Mouse (Mus musculus) ovary, postnatal 10 days (tissue): Measurements from ENCODE around the gene Tktl1.
"Not testable (repeated sequence)": the region's sequence is repeated elsewhere in the genome, so short reads cannot be mapped to it uniquely, and the experiment has no call there.

ENCODE experiments used
- DNase-seq: peaks from one replicate; pipeline ENCODE4 v3.0.0; 2022; ENCODE audit warnings: low spot score

The Tktl1 gene

GRCm38 (mm10) chrX:74176959-74177358 lies at the start of gene Tktl1:
Gene Tktl1, plus strand, starts transcription at chrX:74177259.
- DNase-seq, result no peak

GRCm38 (mm10) chrX:74135263-74135662 lies 41.8 kb upstream of the Tktl1 start, which contains the start of gene Mecp2:
Gene Mecp2, minus strand, starts transcription at chrX:74135363.
- not testable (repeated sequence) for DNase-seq

DNA sequence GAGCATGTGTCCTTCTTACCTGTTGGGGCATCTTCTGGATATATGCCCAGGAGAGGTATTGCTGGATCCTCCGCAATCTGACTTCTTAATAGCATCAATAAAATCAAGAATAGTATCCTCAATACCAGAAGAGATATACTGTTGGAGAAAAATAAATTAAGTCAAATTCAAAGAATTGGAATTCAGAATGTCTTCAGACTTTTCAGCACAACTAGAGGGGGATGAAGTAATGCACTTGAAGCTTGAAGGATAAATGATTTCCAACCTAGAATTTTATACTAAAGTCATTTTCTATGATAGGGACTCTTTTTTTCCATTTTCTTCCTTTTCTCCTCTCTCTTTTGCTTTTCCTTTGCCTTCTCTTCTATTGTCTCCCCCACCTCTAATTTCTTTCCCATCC lies 9.3 kb upstream of the Tktl1 start, which contains the start of gene Tex28:
Gene Tex28 (minus strand): TSS at position 101 of the 400 bp plus-strand sequence.
- DNase-seq, result no peak

DNA sequence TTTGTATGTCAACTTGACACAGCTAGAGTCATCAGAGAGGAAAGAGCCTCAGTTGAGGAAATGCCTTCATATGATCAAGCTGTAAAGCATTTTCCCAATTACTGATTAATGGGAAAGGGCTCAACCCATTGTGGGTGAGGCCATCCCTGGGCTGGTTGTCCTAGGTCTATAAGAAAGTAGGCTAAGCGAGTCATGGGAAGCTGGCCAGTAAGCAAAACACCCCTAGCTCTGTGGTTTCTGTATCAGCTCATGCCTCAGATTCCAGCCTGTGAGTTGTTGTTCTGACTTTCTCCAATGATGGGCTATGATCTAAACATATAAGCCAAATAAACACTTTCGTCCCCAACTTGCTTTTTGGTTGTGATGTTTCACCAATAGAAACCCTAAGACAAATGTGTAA lies 26.5 kb downstream of the Tktl1 start:
- no peak for DNase-seq

DNA sequence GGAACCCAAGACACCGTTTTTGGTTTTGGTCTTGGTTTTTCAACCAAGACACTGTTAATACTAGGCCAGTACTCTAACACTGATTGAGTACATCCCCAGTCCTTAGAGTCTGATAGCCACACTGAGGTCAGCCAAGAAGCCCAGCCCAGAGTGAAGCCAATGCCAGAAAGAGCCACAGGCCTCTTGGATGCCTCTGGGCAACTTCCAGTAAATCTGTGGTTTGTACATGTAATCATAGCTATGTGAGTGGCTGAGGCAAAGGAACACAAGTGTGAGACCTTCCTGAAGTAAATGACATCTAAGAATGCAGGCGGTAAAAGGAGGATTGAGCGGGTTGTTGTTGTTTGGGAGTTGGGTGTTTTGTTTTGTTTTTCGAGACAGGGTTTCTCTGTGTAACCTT lies 41.4 kb downstream of the Tktl1 start:
- no peak for DNase-seq

GRCm38 (mm10) chrX:74219449-74219848 lies 42.4 kb downstream of the Tktl1 start:
- no peak for DNase-seq

- DNase-seq, result not testable (repeated sequence)
Measured at GRCm38 (mm10) chrX:74220099-74220498, 43.0 kb downstream of the Tktl1 start.

DNA sequence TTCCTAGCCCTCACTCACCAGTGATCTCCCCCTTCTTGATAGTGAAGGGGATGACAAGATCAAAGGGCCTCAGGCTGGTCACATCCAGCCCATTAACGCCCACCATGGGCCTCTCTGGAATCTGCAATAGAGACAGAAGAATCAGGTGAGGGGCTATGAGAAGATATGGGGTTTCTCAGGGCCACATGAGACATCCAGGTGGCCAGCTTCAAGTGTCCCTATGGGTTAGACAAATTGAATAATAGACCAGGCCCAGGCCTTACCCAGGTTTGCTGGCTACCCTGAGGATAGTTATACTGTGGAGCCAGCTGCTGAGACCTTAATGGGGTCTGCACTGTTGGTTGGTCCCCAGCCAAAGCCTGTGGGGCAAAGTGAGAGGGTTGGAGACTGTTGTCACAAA lies 53.0 kb downstream of the Tktl1 start:
- no peak for DNase-seq

DNA sequence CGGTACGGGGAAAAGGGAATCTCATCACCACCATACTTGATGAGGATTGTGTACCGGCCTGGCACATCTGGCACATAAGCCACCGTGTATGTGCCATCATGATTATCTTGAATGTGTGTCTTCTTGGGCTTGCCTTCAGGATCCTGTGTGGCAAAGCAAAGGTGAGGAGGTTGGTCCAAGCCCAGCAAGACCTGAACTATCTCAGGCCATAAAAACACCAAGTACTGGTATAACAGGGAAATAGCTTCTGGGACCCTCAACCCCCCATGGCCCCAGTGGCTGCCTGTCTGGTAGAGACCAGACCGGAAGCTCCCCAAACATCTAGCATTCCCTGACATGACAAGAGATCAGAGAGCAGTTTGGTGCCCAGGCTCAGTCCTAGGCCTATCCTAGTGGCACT lies 56.1 kb downstream of the Tktl1 start:
- DNase-seq, result no peak

DNA sequence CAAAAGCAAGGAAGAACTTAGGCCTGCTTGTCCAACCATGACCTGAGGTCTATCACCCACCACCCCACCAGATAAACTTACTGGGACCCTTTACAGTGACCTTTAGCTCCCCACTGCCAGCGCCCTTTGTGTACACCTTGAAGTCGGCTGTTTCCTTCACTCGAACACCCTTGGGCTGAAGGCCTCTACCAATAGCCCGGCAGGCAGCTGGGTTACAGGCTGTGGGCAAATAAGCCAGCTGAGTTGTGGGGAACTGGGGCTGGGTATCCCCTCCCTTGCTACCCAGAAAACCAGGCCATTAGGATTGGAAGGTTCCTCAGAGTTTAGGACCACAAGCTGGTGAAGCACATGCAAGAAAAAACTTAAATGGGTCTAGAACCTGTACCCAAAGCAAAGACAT lies 63.3 kb downstream of the Tktl1 start:
- DNase-seq, result no peak

GRCm38 (mm10) chrX:74243396-74243795 lies 66.3 kb downstream of the Tktl1 start:
- DNase-seq, result no peak

DNA sequence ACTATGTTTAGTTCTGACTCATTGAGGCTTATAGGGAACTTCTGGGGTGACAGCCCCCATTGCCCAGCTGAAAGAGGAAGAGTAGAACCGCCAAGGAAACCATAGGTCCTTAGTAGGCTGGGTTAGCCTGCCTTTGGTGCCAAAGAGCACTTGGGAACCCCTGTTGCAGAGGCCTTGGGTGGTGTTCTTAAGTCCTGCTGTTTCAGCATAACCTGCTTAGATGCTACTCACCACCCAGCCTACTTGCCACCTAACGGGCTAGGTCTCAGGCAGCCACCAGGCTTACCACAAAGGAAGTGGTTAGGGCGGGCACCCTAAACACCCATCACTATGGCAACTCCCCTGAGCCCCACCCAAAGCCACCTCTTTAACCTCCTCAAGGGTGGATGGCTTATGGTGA lies 66.7 kb downstream of the Tktl1 start:
- DNase-seq, result no peak

DNA sequence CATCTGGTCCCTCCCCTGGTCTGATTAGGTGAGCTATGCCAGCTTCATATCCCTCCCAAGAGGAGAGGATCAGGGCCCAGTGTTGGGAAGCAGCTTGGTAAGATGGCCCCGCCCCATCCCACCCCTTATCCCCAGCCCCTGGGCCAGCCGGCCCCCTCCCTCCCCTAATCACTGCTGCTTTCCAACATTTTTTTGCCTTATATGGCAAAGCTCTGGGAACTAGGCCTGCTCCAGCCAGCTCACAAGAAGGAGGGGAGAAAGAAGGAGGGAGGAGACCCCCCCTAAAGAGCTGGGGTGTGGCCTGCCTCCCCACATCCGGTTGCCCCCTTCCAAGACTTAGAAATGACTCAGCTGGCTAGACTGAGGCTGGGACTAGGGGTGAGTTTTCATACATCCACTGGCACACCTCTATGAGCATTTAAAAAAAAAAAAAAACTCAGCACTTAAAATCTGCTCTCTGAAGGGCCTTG lies 67.6 kb downstream of the Tktl1 start:
- no peak for DNase-seq

GRCm38 (mm10) chrX:74245107-74245506 lies 68.0 kb downstream of the Tktl1 start:
- DNase-seq, result no peak

GRCm38 (mm10) chrX:74245687-74246086 lies 68.6 kb downstream of the Tktl1 start:
- peak; percentile 57 for DNase-seq

DNA sequence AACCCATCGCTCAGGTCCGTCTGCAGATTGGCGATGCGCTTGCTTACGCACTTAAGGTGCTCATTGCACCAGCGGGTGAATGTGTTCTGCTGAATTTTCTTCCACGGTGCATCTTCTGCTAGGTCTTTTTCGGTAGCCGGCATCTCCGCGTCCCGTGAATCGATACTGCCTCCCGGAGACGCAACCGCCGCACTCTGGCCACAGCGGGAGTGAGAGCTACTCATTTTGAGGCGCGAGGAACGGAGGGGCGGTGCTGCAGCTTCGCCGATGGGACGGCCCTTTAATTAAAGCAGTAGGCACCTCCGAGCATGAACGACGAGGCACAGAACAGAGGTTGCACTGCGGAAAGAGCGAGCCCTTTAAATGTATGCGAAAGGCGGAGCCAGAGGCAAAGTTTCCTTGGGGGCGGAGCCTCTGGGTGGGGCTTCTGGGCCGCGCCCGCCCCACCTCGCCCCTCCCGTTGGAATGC lies 69.2 kb downstream of the Tktl1 start:
- DNase-seq, result peak; percentile 63

GRCm38 (mm10) chrX:74246693-74247092 lies 69.6 kb downstream of the Tktl1 start:
- no peak for DNase-seq

GRCm38 (mm10) chrX:74248651-74249050 lies 71.6 kb downstream of the Tktl1 start:
- DNase-seq, result no peak

DNA sequence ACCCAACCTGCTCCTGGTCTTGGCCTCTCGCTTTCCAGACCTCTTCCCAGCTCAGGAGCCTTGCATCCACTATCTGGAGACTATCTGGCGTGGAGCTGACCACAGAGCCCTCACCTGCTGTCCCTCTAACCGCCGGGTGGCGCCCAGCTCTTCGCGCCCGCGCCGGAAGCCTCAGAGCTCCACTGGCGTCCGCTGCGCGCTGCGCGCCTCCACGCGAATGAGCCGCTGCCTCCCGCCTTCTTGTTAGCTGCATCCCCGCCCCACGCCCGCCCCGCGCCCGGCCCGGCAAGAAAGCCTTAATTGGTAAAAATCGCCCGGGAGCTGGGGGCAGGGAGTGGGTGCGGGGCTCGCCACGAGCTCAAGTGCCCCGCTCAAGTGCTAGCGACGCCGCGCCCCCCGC lies 72.6 kb downstream of the Tktl1 start, which contains the start of gene Flna:
Gene Flna (minus strand): TSS at position 206 of the 400 bp plus-strand sequence.
- no peak for DNase-seq

GRCm38 (mm10) chrX:74254153-74254887 lies 77.3 kb downstream of the Tktl1 start, which contains the start of gene Emd:
Gene Emd, plus strand, starts transcription at chrX:74254687.
- DNase-seq, result peak; percentile 56

DNA sequence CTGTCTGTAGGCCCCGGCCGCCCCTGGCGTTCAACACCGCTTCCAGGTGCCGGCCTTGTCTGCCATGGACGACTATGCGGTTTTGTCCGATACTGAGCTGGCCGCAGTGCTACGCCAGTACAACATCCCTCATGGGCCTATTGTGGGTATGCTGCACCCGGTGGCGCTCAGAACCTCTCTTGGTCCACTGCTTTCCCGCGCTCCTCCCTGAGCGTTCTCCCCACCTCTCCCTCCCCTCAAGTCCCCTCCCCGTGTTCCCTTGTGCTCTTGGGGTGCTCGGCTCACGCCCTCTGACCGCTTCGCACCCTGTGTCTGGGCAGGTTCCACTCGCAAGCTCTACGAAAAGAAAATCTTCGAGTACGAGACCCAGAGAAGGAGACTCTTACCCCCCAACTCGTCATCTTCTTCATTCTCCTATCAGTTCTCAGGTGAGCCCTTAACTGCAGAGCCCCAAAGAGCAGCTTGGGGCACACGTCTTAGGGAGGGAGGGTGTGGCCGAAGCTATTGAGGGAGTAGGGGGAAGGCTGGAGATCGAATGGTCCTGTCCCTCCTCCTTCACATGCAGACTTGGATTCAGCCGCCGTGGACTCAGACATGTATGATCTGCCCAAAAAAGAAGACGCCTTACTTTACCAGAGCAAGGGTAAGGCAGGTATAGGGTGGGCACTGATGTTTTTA lies 78.0 kb downstream of the Tktl1 start:
- DNase-seq, result no peak

DNA sequence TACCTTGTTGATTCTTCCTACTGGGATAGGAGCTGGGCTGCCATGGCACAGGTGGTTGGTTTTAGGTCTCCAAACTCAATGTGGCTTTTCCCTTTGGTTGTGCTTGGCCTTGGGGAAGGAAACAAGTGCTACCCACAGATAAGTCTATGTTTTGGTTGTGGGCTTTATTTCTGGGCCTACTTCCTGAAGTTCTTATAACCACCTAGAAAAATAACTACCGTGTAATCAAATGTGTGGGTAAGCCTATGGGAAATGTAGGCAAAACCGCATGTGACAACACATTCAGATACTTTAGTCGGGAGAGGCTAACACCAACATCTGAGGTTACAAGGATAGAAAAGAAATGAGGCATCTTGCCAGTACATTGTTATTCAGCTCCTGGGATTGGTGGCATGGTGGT lies 80.7 kb downstream of the Tktl1 start:
- no peak for DNase-seq
